Mouse (Mus musculus) ES-E14 (cell line): ENCODE data around the gene Bclaf3.
"Not testable (repeated sequence)": the region's sequence is repeated elsewhere in the genome, so short reads cannot be mapped to it uniquely, and the experiment has no call there.

Source experiments
- MAFK ChIP-seq: IDR thresholded peaks from 2 replicates; pipeline ENCODE4 v1.6.1; 2014; ENCODE audit warnings: mild to moderate bottlenecking, low read depth, low read length, inconsistent platforms; ENCODE audit not compliant: insufficient read depth
- ZNF384 ChIP-seq: IDR thresholded peaks from 2 replicates; pipeline ENCODE4 v1.6.1; 2012; ENCODE audit warnings: low read depth, low read length, inconsistent platforms

- not testable (repeated sequence) for TF ChIP-seq MAFK, ZNF384
These were observed 58.2 kb downstream of the Bclaf3 start for GRCm38 (mm10) chrX:159584738-159585137.
